Mouse (Mus musculus): ENCODE data around the gene Alcam.
A peak's percentile ranks its signal among the peaks of the same experiment; 100 is the strongest.

Gene Alcam

GRCm38 (mm10) chr16:52363944-52364511 lies 89.8 kb downstream of the Alcam start:
- DNase-seq: no peak

DNA sequence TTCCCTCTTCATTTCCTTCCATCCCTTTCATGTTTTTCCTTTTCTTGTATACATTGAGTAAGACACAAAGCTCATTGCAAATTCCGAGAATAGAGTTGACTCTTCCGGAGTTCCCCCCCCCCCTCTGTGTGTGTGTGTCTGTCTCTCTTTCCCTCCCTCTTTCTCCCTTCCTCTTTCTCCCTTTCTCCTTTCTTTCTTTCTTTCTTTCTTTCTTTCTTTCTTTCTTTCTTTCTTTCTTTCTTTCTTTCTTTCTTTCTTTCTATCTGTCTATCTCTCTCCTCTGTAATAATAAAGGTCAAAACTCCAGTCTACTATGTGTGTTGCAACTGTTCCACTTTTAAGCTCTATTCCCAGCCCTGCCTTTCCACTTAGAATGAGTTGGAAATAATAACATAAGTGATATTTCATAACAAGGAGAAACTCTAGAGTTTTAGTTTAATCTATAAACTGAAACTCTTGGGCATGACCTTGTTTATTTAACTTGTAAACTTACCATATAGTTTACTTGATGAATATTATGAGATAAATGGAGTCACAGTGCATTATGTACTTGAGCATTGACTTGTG lies 110.3 kb downstream of the Alcam start:
- DNase-seq: no peak

GRCm38 (mm10) chr16:52342694-52343466 lies 111.0 kb downstream of the Alcam start:
- no peak for DNase-seq

DNA sequence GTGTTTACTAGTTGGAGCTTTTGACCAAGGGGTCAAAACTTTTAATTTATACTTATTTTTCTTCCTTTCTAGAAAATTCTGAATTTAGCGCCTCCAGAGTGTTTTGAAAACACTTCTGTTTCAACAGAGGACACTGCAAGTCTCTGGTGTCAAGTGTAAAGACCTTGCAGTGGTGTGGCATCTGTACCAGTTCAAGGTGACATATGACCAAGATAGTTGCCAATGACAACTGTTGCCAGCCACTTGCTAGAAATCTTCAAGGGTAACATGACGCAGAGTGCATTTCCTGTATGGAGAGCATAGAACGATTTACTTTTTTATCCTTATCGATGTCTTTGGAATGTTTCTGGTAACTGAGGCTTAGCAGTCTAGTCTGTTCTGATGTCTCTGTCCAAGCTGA lies 119.8 kb downstream of the Alcam start:
- no peak for DNase-seq

GRCm38 (mm10) chr16:52333631-52334030 lies 120.2 kb downstream of the Alcam start:
- no peak for DNase-seq

GRCm38 (mm10) chr16:52331341-52331830 lies 122.5 kb downstream of the Alcam start:
- no peak for DNase-seq

GRCm38 (mm10) chr16:52329420-52329819 lies 124.5 kb downstream of the Alcam start:
- no peak for DNase-seq

GRCm38 (mm10) chr16:52319229-52319628 lies 134.6 kb downstream of the Alcam start:
- DNase-seq: no peak

DNA sequence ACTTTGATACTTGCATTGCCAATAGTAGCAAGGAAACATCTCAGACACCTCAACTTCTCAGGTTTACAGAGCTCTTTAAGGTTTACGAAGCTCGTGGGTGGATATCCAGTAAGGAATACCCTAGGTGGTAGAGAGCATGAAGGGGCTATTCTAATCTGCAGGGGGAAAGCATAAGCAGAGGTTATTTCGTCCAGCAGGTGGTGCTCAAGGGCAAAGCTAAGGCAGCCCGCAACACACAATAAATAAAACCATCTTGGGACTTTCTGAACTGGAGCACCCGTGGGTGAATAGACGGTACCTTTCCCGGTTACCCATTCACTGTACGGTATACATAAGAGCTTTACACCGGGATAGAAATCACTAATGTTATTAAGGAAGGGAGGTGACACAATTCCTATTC lies 142.8 kb downstream of the Alcam start:
- peak; percentile 80 for DNase-seq

DNA sequence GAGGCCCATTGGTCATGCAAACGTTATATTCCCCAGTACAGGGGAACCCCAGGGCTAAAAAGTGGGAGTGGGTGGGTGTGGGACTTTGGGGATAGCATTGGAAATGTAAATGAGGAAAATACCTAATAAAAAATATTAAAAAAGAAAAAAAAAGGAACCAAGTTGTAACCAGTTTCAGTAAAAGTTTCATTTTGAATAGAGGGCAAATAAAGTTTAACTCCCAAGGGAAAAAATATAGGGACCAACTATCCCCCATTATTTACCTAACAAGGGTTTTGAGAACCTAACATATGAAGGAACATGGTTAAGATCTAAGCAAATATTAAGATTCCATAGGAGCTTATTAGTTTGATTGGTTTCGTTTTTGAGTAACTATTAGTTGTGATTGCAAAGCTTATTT lies 146.9 kb downstream of the Alcam start:
- no peak for DNase-seq

DNA sequence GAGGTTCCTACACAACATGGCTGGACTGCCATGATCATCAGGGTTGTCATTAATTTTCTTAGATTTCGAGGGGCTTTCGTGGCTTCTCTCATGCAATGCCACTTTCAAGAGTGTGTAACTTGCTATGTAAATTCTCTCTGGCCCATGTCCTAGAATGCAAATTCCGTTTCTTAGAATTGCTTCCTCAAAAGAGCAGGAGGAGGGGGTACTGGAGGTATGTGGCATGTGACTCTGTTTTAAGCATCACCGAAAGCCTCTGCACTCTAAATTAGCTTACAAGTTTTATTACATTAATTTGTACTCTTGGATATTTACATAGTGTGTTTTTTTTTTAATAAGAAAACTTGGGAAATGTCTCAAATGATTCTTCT lies 150.4 kb downstream of the Alcam start:
- no peak for DNase-seq

DNA sequence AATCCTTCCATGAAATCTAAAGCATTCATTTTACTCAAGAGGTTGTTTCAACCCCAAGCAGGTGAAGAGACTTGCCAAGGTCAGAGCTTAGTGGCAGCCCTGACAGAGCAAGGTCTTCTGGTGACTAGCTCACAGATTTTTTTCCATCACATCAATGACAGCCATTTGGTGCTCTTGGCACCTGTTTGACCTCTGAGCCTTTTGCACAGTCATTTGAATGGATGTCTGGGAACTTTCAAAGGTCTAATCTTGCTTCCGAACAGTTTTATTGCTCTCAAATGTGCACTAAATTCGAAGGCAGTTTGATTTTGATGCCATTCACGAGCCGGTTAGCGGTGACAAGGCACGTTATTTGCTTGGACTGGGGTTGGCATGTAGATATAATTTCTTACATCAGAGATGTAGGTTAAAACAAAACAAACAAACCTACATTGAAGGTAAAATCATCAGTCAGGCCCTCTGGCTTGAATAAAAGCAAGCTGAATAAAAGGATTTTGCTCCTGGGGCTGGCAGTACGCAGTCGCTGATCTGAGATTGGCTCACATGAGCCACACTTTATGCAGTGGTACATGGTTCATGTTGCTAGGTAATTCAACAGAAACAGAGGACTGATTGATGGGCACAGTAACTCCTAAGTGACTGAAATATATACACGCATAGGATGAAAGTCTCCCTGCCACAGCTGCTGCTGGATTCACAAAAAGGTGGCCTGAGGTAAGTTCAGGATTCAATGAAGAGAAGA lies 150.9 kb downstream of the Alcam start:
- peak; percentile 8 for DNase-seq

- no peak for DNase-seq
These were observed 152.1 kb downstream of the Alcam start for GRCm38 (mm10) chr16:52301730-52302129.

GRCm38 (mm10) chr16:52296376-52296775 lies 157.5 kb downstream of the Alcam start:
- no peak for DNase-seq

- DNase-seq: no peak
These were observed 158.3 kb downstream of the Alcam start for GRCm38 (mm10) chr16:52295535-52295934.

DNA sequence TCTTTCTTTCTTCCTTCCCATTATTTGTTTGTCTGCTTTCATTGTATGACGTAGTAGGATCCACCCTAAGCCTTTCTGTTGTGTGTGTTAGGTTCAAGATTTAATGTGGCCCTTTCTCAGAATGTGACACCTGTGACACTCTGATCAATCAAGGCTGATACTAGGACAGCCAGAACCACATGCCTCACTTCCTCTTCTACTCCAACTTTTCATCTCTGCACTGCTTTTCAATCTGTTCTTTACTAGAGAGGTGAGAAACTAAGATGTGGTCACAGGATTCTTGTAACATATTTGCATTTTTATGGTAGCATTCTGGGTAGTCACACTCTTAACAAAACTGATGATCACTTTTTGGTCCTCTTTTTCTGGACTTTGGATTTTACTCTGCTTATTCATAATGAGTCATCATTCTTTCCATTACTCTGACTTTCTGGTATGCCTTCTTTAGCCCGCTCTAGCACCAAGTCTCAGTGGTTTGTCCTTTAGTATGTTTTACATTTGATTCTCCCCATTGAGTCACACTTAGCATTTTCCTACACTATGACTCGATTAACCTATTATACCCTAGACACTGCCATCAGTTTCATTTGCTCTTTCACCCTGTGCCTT lies 161.3 kb downstream of the Alcam start:
- no peak for DNase-seq

DNA sequence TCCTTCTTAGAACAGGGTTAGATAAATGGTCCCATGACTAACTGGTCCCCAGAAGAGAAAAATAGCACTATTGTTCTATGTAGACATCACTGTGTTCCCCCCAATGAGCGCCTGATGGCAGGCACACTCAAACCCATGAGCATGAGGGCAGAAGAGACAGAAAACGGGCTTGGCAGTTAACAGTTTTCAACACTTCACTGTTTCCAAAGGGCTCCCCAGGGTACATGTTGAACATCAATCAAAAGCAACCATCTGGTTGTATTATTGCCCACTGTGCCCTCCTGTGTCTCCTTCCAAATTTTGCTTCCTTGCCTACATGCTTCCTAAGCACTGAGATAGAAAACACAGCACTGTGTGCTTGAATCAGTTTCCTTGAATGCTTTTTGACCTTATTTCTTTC lies 173.7 kb downstream of the Alcam start:
- DNase-seq: no peak

DNA sequence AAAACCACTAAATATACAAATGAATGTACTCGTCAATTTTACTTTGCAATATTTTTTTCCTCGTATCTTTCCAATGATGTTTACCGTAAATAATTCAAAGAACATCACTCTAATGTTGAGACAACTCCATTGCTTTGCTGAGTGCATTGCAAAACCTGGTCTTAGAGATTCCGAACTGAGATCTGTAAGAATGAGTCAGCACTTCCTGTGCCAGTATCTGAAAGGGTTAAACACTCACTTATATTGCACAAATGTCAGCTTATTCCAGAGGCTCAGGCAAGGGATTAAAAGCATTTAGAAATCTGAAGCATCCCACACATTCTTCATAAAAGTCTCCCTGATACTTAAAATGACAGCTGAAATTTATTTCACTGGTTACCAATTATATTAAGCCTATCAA lies 188.8 kb downstream of the Alcam start:
- no peak for DNase-seq

- DNase-seq: no peak
These were observed 190.1 kb downstream of the Alcam start for GRCm38 (mm10) chr16:52263751-52264150.

GRCm38 (mm10) chr16:52262582-52262981 lies 191.3 kb downstream of the Alcam start:
- DNase-seq: no peak

DNA sequence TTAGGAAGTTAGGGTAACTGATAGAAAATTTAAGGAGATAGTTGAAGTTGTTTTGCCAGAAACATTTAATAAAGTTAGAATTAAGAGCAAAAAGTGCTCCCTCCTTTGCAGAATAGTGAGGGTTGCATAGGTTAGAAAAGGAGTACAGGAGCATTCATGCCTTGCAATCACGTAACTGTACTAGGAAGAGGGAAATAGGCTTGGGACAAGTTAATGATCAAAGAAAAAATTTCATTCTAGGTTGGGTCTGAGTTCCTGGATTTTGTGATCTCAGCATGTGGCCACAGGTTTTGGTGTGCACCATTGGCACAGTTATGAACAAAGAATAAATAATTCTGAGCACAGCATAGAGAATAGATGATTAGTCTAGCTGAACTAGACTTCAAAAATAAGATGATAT lies 192.1 kb downstream of the Alcam start:
- DNase-seq: no peak

DNA sequence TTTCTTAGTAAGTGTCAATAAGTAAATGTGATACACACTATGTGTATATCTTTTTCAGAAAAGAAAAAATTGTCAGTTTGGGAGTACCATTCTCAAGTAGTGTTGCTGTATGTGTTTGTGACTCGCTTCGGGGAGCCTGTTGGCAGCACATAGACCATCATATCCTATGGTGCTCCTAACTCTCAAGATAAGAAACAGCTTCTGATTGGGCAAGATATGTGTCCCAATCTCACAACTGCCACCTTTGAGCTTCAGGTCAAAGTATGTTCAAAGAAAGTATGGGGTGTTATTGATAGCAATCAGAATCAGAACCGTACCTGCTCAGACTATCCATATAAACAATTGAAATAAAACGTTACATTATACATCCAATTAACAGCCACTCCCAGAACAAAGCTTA lies 202.9 kb downstream of the Alcam start:
- no peak for DNase-seq

- DNase-seq: no peak
These were observed 203.7 kb downstream of the Alcam start for GRCm38 (mm10) chr16:52250196-52250595.

Data from embryo, embryonic 11 days (tissue).